Mouse (Mus musculus) heart, embryonic 12.5 days (tissue): Measurements from ENCODE around the gene Irak3. TPM values are rescaled to one million over a fixed set of nuclear protein-coding genes. Genes with fewer than 3 reads are reported as not detected.
"Not testable (repeated sequence)": the region's sequence is repeated elsewhere in the genome, so short reads cannot be mapped to it uniquely, and the experiment has no call there.

Source experiments
- ATAC-seq: fragments of 200-750 bp; cut with Nextera tagmentation; 2 replicates; pipeline ENCODE4 v1.8.0; 2017; ENCODE audit warnings: moderate TSS enrichment, moderate library complexity; ENCODE audit not compliant: insufficient number of reproducible peaks, low FRiP score
- H3K27ac ChIP-seq: fragments of 300-500 bp; sonication (generic); 2 replicates; pipeline ENCODE4 v1.5.1; 2016; ENCODE audit warnings: mild to moderate bottlenecking, moderate library complexity; ENCODE audit not compliant: poor library complexity, severe bottlenecking
- H3K27me3 ChIP-seq: fragments of 300-500 bp; sonication (generic); replicated peaks from 2 replicates; pipeline ENCODE4 v1.6.1; 2016; ENCODE audit warnings: mild to moderate bottlenecking, moderate library complexity
- H3K36me3 ChIP-seq: fragments of 300-500 bp; sonication (generic); 2 replicates; pipeline ENCODE4 v1.6.1; 2016; ENCODE audit warnings: mild to moderate bottlenecking, moderate library complexity
- H3K4me1 ChIP-seq: fragments of 300-500 bp; sonication (generic); replicated peaks from 2 replicates; pipeline ENCODE4 v1.6.1; 2016; ENCODE audit warnings: mild to moderate bottlenecking
- H3K4me2 ChIP-seq: fragments of 300-500 bp; sonication (generic); 2 replicates; pipeline ENCODE4 v1.6.1; 2016; ENCODE audit warnings: mild to moderate bottlenecking, moderate library complexity
- H3K4me3 ChIP-seq: fragments of 300-500 bp; sonication (generic); 2 replicates; pipeline ENCODE4 v1.5.1; 2016; ENCODE audit warnings: mild to moderate bottlenecking
- H3K9ac ChIP-seq: fragments of 300-500 bp; sonication (generic); 2 replicates; pipeline ENCODE4 v1.6.1; 2016; ENCODE audit warnings: mild to moderate bottlenecking, moderate library complexity
- H3K9me3 ChIP-seq: fragments of 300-500 bp; sonication (generic); replicated peaks from 2 replicates; pipeline ENCODE4 v1.6.1; 2016; ENCODE audit warnings: mild to moderate bottlenecking, moderate library complexity
- WGBS: fragments of 180-500 bp; shearing (Covaris S2); methylation state at CpG from one replicate; pipeline ENCODE4 v1.1.7; 2016; 5-methylcytosine and 5-hydroxymethylcytosine counted together
- polyA plus RNA-seq: library from polyadenylated mRNA; unstranded; fragments of >200 nt; fragmentation: Nextera tagmentation; extraction: Ambion mirVana; gene quantifications from 2 replicates; pipeline ENCODE4 v1.2.1, GENCODE M21; 2016

Gene Irak3
- polyA plus RNA-seq, 1 experiment from 2014 or later = 0.20 TPM

GRCm38 (mm10) chr10:120123721-120124120, 78.2 kb downstream of the Irak3 start:
- Histone ChIP-seq H3K27me3 (peaks cover 8% of the 10 kb centered on the region; the same call in 1 of the 2 replicates), H3K4me3 (no peak overlapping the region), H3K9ac (no peak overlapping the region), H3K4me2 (no peak overlapping the region), H3K36me3 (no peaks in the 10 kb centered on the region), H3K4me1 (no peaks in the 10 kb centered on the region; the same call in 1 of the 2 replicates), H3K27ac (no peak overlapping the region), H3K9me3 (no peaks in the 10 kb centered on the region)
- ATAC-seq = no peak
- WGBS = 90% methylated on average over 3 of the region's 3 CpGs

GRCm38 (mm10) chr10:120115249-120115648, 86.7 kb downstream of the Irak3 start:
- WGBS = 89% methylated on average over 1 of the region's 1 CpGs
- H3K9me3 ChIP-seq = no peaks in the 10 kb centered on the region
- H3K9ac ChIP-seq = no peak overlapping the region
- no peak overlapping the region for H3K4me3 ChIP-seq
- no peak overlapping the region for H3K4me2 ChIP-seq
- H3K27me3 ChIP-seq = no peaks in the 10 kb centered on the region
- H3K36me3 ChIP-seq = no peaks in the 10 kb centered on the region
- no peak for ATAC-seq
- H3K4me1 ChIP-seq = peaks cover 4% of the 10 kb centered on the region; the same call in 1 of the 2 replicates
- H3K27ac ChIP-seq = no peak overlapping the region

GRCm38 (mm10) chr10:120114493-120114892, 87.4 kb downstream of the Irak3 start:
- no peak overlapping the region for H3K4me2 ChIP-seq
- H3K4me1 ChIP-seq = peaks cover 4% of the 10 kb centered on the region; the same call in 1 of the 2 replicates
- no peak overlapping the region for H3K4me3 ChIP-seq
- ATAC-seq = no peak
- 0 out of 2 replicates have a peak, but pooled peaks cover 2% of the 10 kb centered on the region for H3K36me3 ChIP-seq
- 59% methylated on average over 7 of the region's 7 CpGs for whole genome bisulfite sequencing
- no peak overlapping the region for H3K27ac ChIP-seq
- H3K27me3 ChIP-seq = no peaks in the 10 kb centered on the region
- H3K9me3 ChIP-seq = no peaks in the 10 kb centered on the region
- no peak overlapping the region for H3K9ac ChIP-seq

GRCm38 (mm10) chr10:120113980-120114379, 88.0 kb downstream of the Irak3 start:
- peaks cover 4% of the 10 kb centered on the region; the same call in 1 of the 2 replicates for H3K4me1 ChIP-seq
- WGBS = 77% methylated on average over 6 of the region's 6 CpGs
- no peak overlapping the region for H3K4me3 ChIP-seq
- H3K27me3 ChIP-seq = no peaks in the 10 kb centered on the region
- no peak overlapping the region for H3K27ac ChIP-seq
- no peak for ATAC-seq
- no peak overlapping the region for H3K9ac ChIP-seq
- H3K9me3 ChIP-seq = no peaks in the 10 kb centered on the region
- H3K4me2 ChIP-seq = no peak overlapping the region
- H3K36me3 ChIP-seq = 0 out of 2 replicates have a peak, but pooled peaks cover 2% of the 10 kb centered on the region

- not testable (repeated sequence) for H3K4me1 ChIP-seq, H3K27ac ChIP-seq, H3K36me3 ChIP-seq, ATAC-seq, H3K9ac ChIP-seq, H3K9me3 ChIP-seq, H3K27me3 ChIP-seq
- peak overlapping the region; percentile 78 for H3K4me2 ChIP-seq
- 58% methylated on average over 9 of the region's 9 CpGs for WGBS
- H3K4me3 ChIP-seq = peak overlapping the region; percentile 77
These were observed 88.4 kb downstream of the Irak3 start for GRCm38 (mm10) chr10:120113482-120113881.

GRCm38 (mm10) chr10:120112507-120113396, 89.2 kb downstream of the Irak3 start, which contains the start of gene Helb:
Gene Helb, minus strand, starts transcription at chr10:120112987.
- under 1% methylated on average over 55 of the region's 55 CpGs for whole genome bisulfite sequencing

GRCm38 (mm10) chr10:120111691-120112319, 90.1 kb downstream of the Irak3 start:
- peak overlapping the region; percentile 78 for H3K4me2 ChIP-seq
- H3K27me3 ChIP-seq = no peaks in the 10 kb centered on the region
- 75% methylated on average over 3 of the region's 3 CpGs for WGBS
- peak overlapping the region; percentile 77 for H3K4me3 ChIP-seq
- H3K27ac ChIP-seq = peak overlapping the region; percentile 86; the same call in 1 of the 2 replicates
- H3K9ac ChIP-seq = peak overlapping the region; percentile 77
- ATAC-seq = no peak
- peaks cover 4% of the 10 kb centered on the region; the same call in 1 of the 2 replicates for H3K4me1 ChIP-seq
- H3K9me3 ChIP-seq = no peaks in the 10 kb centered on the region
- peaks cover 14% of the 10 kb centered on the region for H3K36me3 ChIP-seq

More at GRCm38 (mm10) chr10:120112507-120113396, 89.2 kb downstream of the Irak3 start, which contains the start of gene Helb:
- Histone ChIP-seq H3K36me3 (peaks cover 5% of the 10 kb centered on the region), H3K4me3 (peak within 1 kb of the TSS; percentile 77), H3K4me2 (peak within 1 kb of the TSS; percentile 78), H3K27me3 (no peaks in the 10 kb centered on the region), H3K27ac (peak within 1 kb of the TSS; percentile 86), H3K4me1 (peaks cover 4% of the 10 kb centered on the region; the same call in 1 of the 2 replicates), H3K9ac (peak within 1 kb of the TSS; percentile 77), H3K9me3 (no peaks in the 10 kb centered on the region)
- peak; percentile 99 for ATAC-seq

GRCm38 (mm10) chr10:120100806-120101205, 101.1 kb downstream of the Irak3 start:
- H3K27me3 ChIP-seq = no peaks in the 10 kb centered on the region
- H3K4me3 ChIP-seq = no peak overlapping the region
- peaks cover 61% of the 10 kb centered on the region for H3K36me3 ChIP-seq
- 95% methylated on average over 1 of the region's 1 CpGs for WGBS
- no peak overlapping the region for H3K27ac ChIP-seq
- ATAC-seq = no peak
- no peak overlapping the region for H3K4me2 ChIP-seq
- H3K4me1 ChIP-seq = 0 out of 2 replicates have a peak, but pooled peaks cover 8% of the 10 kb centered on the region
- H3K9ac ChIP-seq = no peak overlapping the region
- no peaks in the 10 kb centered on the region for H3K9me3 ChIP-seq

- Histone ChIP-seq H3K9me3 (no peaks in the 10 kb centered on the region), H3K4me2 (no peak overlapping the region), H3K36me3 (peaks cover 62% of the 10 kb centered on the region), H3K4me3 (no peak overlapping the region), H3K9ac (no peak overlapping the region), H3K4me1 (no peaks in the 10 kb centered on the region), H3K27ac (no peak overlapping the region), H3K27me3 (no peaks in the 10 kb centered on the region)
- WGBS = 86% methylated on average over 5 of the region's 5 CpGs
- ATAC-seq = no peak
These were observed 104.4 kb downstream of the Irak3 start for GRCm38 (mm10) chr10:120097564-120097963.

GRCm38 (mm10) chr10:120095716-120096115, 106.2 kb downstream of the Irak3 start:
- Histone ChIP-seq H3K4me1 (no peaks in the 10 kb centered on the region), H3K9ac (no peak overlapping the region), H3K27me3 (no peaks in the 10 kb centered on the region), H3K9me3 (no peaks in the 10 kb centered on the region), H3K27ac (no peak overlapping the region), H3K36me3 (peaks cover 69% of the 10 kb centered on the region), H3K4me2 (no peak overlapping the region), H3K4me3 (no peak overlapping the region)
- no peak for ATAC-seq
- 93% methylated on average over 5 of the region's 5 CpGs for WGBS

- Histone ChIP-seq H3K4me2 (no peak overlapping the region), H3K36me3 (peaks cover 68% of the 10 kb centered on the region), H3K4me3 (no peak overlapping the region), H3K9me3 (no peaks in the 10 kb centered on the region), H3K9ac (no peak overlapping the region), H3K27ac (no peak overlapping the region), H3K27me3 (no peaks in the 10 kb centered on the region), H3K4me1 (no peaks in the 10 kb centered on the region)
- no peak for ATAC-seq
- 89% methylated on average over 9 of the region's 9 CpGs for WGBS
These were observed 106.8 kb downstream of the Irak3 start for GRCm38 (mm10) chr10:120095136-120095535.
